Mouse (Mus musculus) CH12.LX (cell line): Measurements from ENCODE around the gene Tmem218. TPM values are rescaled to one million over a fixed set of nuclear protein-coding genes. Genes with fewer than 3 reads are reported as not detected.

Source experiments
- DNase-seq: peaks from one replicate; pipeline ENCODE4 v3.0.0-alpha.2; 2013; ENCODE audit errors: extremely low read depth
- H3K27ac ChIP-seq: 2 replicates; pipeline ENCODE4 v1.5.1; 2012; ENCODE audit warnings: low read depth, mild to moderate bottlenecking, control low read depth, moderate library complexity; ENCODE audit not compliant: insufficient read depth
- H3K27me3 ChIP-seq: replicated peaks from 2 replicates; pipeline ENCODE3; 2012; ENCODE audit warnings: inconsistent platforms
- H3K36me3 ChIP-seq, 2 experiments: replicated peaks in 1 of 2; 2 replicates each; pipeline versions ENCODE3 to v1.6.1; 2012; ENCODE audit warnings: inconsistent platforms in 1 of 2, low read length in 1 of 2, mild to moderate bottlenecking in 1 of 2, mixed read lengths in 1 of 2, moderate library complexity in 1 of 2; ENCODE audit not compliant: control insufficient read depth in 1 of 2, insufficient read depth in 1 of 2
- H3K4me1 ChIP-seq, 2 experiments: 2 replicates each; pipeline ENCODE4 v1.6.1; 2012; ENCODE audit warnings: inconsistent platforms in 1 of 2, moderate library complexity in 1 of 2; ENCODE audit not compliant: insufficient read depth in 2 of 2, control insufficient read depth in 1 of 2
- H3K4me2 ChIP-seq: 2 replicates; pipeline ENCODE4 v1.6.1; 2012; ENCODE audit warnings: low read depth, mild to moderate bottlenecking, control low read depth; ENCODE audit not compliant: poor library complexity, insufficient read depth, severe bottlenecking
- H3K4me3 ChIP-seq, 3 experiments: fragments of 150-350 bp in 1 of 3; sonication (generic) in 1 of 3; replicated peaks in 1 of 3; 2 replicates each; pipeline versions ENCODE3 to v1.5.1; 2011 to 2012; ENCODE audit warnings: low read depth in 2 of 3, low read length in 2 of 3, mild to moderate bottlenecking in 2 of 3, moderate library complexity in 2 of 3, control low read depth in 1 of 3, improper control_type of control experiment in 1 of 3, inconsistent platforms in 1 of 3, mixed read lengths in 1 of 3; ENCODE audit not compliant: poor library complexity in 1 of 3
- H3K79me2 ChIP-seq: replicated peaks from 2 replicates; pipeline ENCODE4 v1.6.1; 2012; ENCODE audit warnings: mild to moderate bottlenecking, moderate library complexity; ENCODE audit not compliant: control insufficient read depth, poor library complexity, insufficient read depth, severe bottlenecking; ENCODE audit errors: extremely low read depth
- H3K9ac ChIP-seq: 2 replicates; pipeline ENCODE4 v1.6.1; 2012; ENCODE audit warnings: low read depth, mild to moderate bottlenecking, control low read depth, moderate library complexity; ENCODE audit not compliant: insufficient read depth
- H3K9me3 ChIP-seq: replicated peaks from 2 replicates; pipeline ENCODE3; 2012; ENCODE audit warnings: low read length, inconsistent platforms, mixed read lengths
- BHLHE40 ChIP-seq: IDR thresholded peaks from 2 replicates; pipeline ENCODE4 v1.6.1; 2011; ENCODE audit warnings: mild to moderate bottlenecking, low read depth, low read length, improper control_type of control experiment
- CHD2 ChIP-seq: IDR thresholded peaks from 2 replicates; pipeline ENCODE4 v1.6.1; 2011; ENCODE audit warnings: low read length, improper control_type of control experiment
- CTCF ChIP-seq, 2 experiments: IDR thresholded peaks in 1 of 2; conservative IDR thresholded peaks in 1 of 2; 2 replicates each; pipeline ENCODE4 v1.5.1; 2011 to 2012; ENCODE audit warnings: low read depth in 2 of 2, low read length in 2 of 2, improper control_type of control experiment in 1 of 2, inconsistent platforms in 1 of 2, mild to moderate bottlenecking in 1 of 2, moderate library complexity in 1 of 2
- E2F4 ChIP-seq: IDR thresholded peaks from 2 replicates; pipeline ENCODE4 v1.6.1; 2011; ENCODE audit warnings: low read depth, low read length, improper control_type of control experiment; ENCODE audit not compliant: insufficient replicate concordance
- ELF1 ChIP-seq: IDR thresholded peaks from 2 replicates; pipeline ENCODE4 v1.6.1; 2014; ENCODE audit warnings: low read depth, mild to moderate bottlenecking, inconsistent platforms, low read length, improper control_type of control experiment
- EP300 ChIP-seq: IDR thresholded peaks from 2 replicates; pipeline ENCODE4 v1.6.1; 2011; ENCODE audit warnings: low read length, improper control_type of control experiment
- ETS1 ChIP-seq: conservative IDR thresholded peaks from 2 replicates; pipeline ENCODE4 v1.6.1; 2012; ENCODE audit warnings: low read depth, mild to moderate bottlenecking, inconsistent platforms, low read length, improper control_type of control experiment, moderate library complexity
- GABPA ChIP-seq: IDR thresholded peaks from 2 replicates; pipeline ENCODE4 v1.6.1; 2012; ENCODE audit warnings: low read depth, low read length, improper control_type of control experiment, inconsistent platforms; ENCODE audit not compliant: insufficient replicate concordance
- HCFC1 ChIP-seq: IDR thresholded peaks from 2 replicates; pipeline ENCODE4 v1.6.1; 2012; ENCODE audit warnings: low read depth, mild to moderate bottlenecking, inconsistent platforms, low read length, improper control_type of control experiment
- IRF4 ChIP-seq: IDR thresholded peaks from 2 replicates; pipeline ENCODE4 v1.6.1; 2014; ENCODE audit warnings: low read depth, mild to moderate bottlenecking, inconsistent platforms, low read length, improper control_type of control experiment
- JUN ChIP-seq: IDR thresholded peaks from 2 replicates; pipeline ENCODE4 v1.6.1; 2011; ENCODE audit warnings: low read depth, mild to moderate bottlenecking, low read length, improper control_type of control experiment, moderate library complexity; ENCODE audit not compliant: insufficient read depth
- JUND ChIP-seq: conservative IDR thresholded peaks from 2 replicates; pipeline ENCODE4 v1.6.1; 2011; ENCODE audit warnings: low read depth, low read length, improper control_type of control experiment
- MAFK ChIP-seq: IDR thresholded peaks from 2 replicates; pipeline ENCODE4 v1.6.1; 2011; ENCODE audit warnings: low read length, improper control_type of control experiment; ENCODE audit not compliant: insufficient replicate concordance
- MAX ChIP-seq: IDR thresholded peaks from 2 replicates; pipeline ENCODE4 v1.6.1; 2011; ENCODE audit warnings: low read length, improper control_type of control experiment
- MAZ ChIP-seq: IDR thresholded peaks from 2 replicates; pipeline ENCODE4 v1.6.1; 2012; ENCODE audit warnings: low read depth, mild to moderate bottlenecking, inconsistent platforms, low read length, improper control_type of control experiment, moderate library complexity
- MEF2A ChIP-seq: IDR thresholded peaks from 2 replicates; pipeline ENCODE4 v1.6.1; 2014; ENCODE audit warnings: low read depth, mild to moderate bottlenecking, inconsistent platforms, low read length, improper control_type of control experiment, borderline replicate concordance
- MXI1 ChIP-seq: IDR thresholded peaks from 2 replicates; pipeline ENCODE4 v1.6.1; 2011; ENCODE audit warnings: mild to moderate bottlenecking, low read depth, low read length, improper control_type of control experiment
- NELFE ChIP-seq: IDR thresholded peaks from 2 replicates; pipeline ENCODE4 v1.6.1; 2011; ENCODE audit warnings: low read depth, low read length, improper control_type of control experiment
- NRF1 ChIP-seq: IDR thresholded peaks from 2 replicates; pipeline ENCODE4 v1.6.1; 2014; ENCODE audit warnings: low read depth, mild to moderate bottlenecking, inconsistent platforms, low read length, improper control_type of control experiment, moderate library complexity
- PAX5 ChIP-seq: IDR thresholded peaks from 2 replicates; pipeline ENCODE4 v1.6.1; 2012; ENCODE audit warnings: low read length, inconsistent platforms, mixed read lengths
- POLR2A ChIP-seq: IDR thresholded peaks from 2 replicates; pipeline ENCODE4 v1.6.1; 2011; ENCODE audit warnings: low read depth, mild to moderate bottlenecking, improper control_type of control experiment, low read length
- POLR2AphosphoS2 ChIP-seq: IDR thresholded peaks from 2 replicates; pipeline ENCODE4 v1.6.1; 2011; ENCODE audit warnings: low read depth, low read length, improper control_type of control experiment
- RCOR1 ChIP-seq: conservative IDR thresholded peaks from 2 replicates; pipeline ENCODE4 v1.6.1; 2012; ENCODE audit warnings: low read depth, mild to moderate bottlenecking, inconsistent platforms, low read length, improper control_type of control experiment
- SIN3A ChIP-seq: IDR thresholded peaks from 2 replicates; pipeline ENCODE4 v1.6.1; 2012; ENCODE audit warnings: low read length, improper control_type of control experiment, inconsistent platforms
- TBP ChIP-seq: conservative IDR thresholded peaks from 2 replicates; pipeline ENCODE4 v1.6.1; 2011; ENCODE audit warnings: low read depth, low read length, improper control_type of control experiment
- TCF12 ChIP-seq: IDR thresholded peaks from 2 replicates; pipeline ENCODE4 v1.6.1; 2014; ENCODE audit warnings: low read depth, mild to moderate bottlenecking, inconsistent platforms, low read length, improper control_type of control experiment
- USF1 ChIP-seq: IDR thresholded peaks from 2 replicates; pipeline ENCODE4 v1.6.1; 2014; ENCODE audit warnings: low read depth, mild to moderate bottlenecking, inconsistent platforms, low read length, improper control_type of control experiment
- USF2 ChIP-seq: conservative IDR thresholded peaks from 2 replicates; pipeline ENCODE4 v1.6.1; 2011; ENCODE audit warnings: low read depth, low read length, improper control_type of control experiment
- ZC3H11A ChIP-seq: IDR thresholded peaks from 2 replicates; pipeline ENCODE4 v1.6.1; 2012; ENCODE audit warnings: low read depth, mild to moderate bottlenecking, inconsistent platforms, low read length, improper control_type of control experiment
- ZMIZ1 ChIP-seq: IDR thresholded peaks from 2 replicates; pipeline ENCODE4 v1.6.1; 2012; ENCODE audit warnings: low read depth, mild to moderate bottlenecking, inconsistent platforms, low read length, improper control_type of control experiment
- ZNF384 ChIP-seq: IDR thresholded peaks from 2 replicates; pipeline ENCODE4 v1.6.1; 2012; ENCODE audit warnings: low read depth, low read length, improper control_type of control experiment, inconsistent platforms
- dilution Hi-C: fragments of 300-500 bp; cut with MboI; formaldehyde crosslinking; loops from 2 replicates; pipeline ENCODE4 v1.14.3; 2020; ENCODE audit warnings: low sequenced_read_pairs; ENCODE audit not compliant: extremely low pct_unique_long_range_greater_than_20kb, extremely low pct_ligation_motif_present
- in situ Hi-C: fragments of 300-500 bp; cut with MboI; formaldehyde crosslinking; loops from 3 replicates; pipeline ENCODE4 v1.14.3; 2019; ENCODE audit warnings: low sequenced_read_pairs, low pct_ligation_motif_present, low pct_unique_long_range_greater_than_20kb, mixed read lengths
- polyA plus RNA-seq: library from polyadenylated mRNA; unstranded; fragments of >175 nt; gene quantifications from 2 replicates; pipeline ENCODE4 v1.2.1, GENCODE M21; 2012; ENCODE audit warnings: low read depth; ENCODE audit not compliant: insufficient read length
- total RNA-seq, 2 experiments: library from RNA; depleted of rRNA; stranded (reverse); fragments of 300-350 nt in 1 of 2; fragments of >200 nt in 1 of 2; gene quantifications; 2 replicates each; pipeline ENCODE4 v1.2.3; 2012 to 2014

Tmem218 gene
- 3.1 and 3.2 TPM in 2 replicates for total RNA-seq (2012; rRNA removed)
- 3.0 and 3.2 TPM in 2 replicates for total RNA-seq (2014; rRNA removed)
- 2.6 and 2.7 TPM in 2 replicates for polyA plus RNA-seq

- Histone ChIP-seq H3K27ac (no peak within 1 kb of the TSS), H3K27me3 (no peaks in the 10 kb centered on the region), H3K79me2 (no peaks in the 10 kb centered on the region), H3K36me3 (no peaks in the 10 kb centered on the region), H3K4me2 (peak within 1 kb of the TSS; percentile 65), H3K4me1 (peaks cover 1 to 17% of the 10 kb centered on the region in 2 experiments; a peak in 3 of 4 replicates), H3K9ac (peak within 1 kb of the TSS; percentile 72), H3K9me3 (no peaks in the 10 kb centered on the region), H3K4me3 (peak within 1 kb of the TSS; percentile 69 to 75 (median 69))
- in situ Hi-C loops = no loop called here
- TF ChIP-seq MAX (no peak; the same call in 1 of the 2 replicates), ZMIZ1 (0 out of 2 replicates have a peak, but pooled peaks have one; percentile 54), POLR2AphosphoS2 (no peak), PAX5 (no peak), ETS1 (no peak), USF2 (no peak), USF1 (no peak), TBP (peak; percentile 90), SIN3A (peak; percentile 52; the same call in 1 of the 2 replicates), E2F4 (no peak), BHLHE40 (no peak), EP300 (no peak), MEF2A (no peak), RCOR1 (no peak), JUN (no peak), HCFC1 (peak; percentile 59), GABPA (peak; percentile 73), POLR2A (peak; percentile 67; the same call in 1 of the 2 replicates), TCF12 (no peak; the same call in 1 of the 2 replicates), CTCF (conservative IDR thresholded peaks at IDR 0.05 in 1 of 2, IDR thresholded peaks at IDR 0.05 in 1 of 2; ENCODE audit: low read depth in 2 of 2, low read length in 2 of 2) (no peak), MAZ (no peak), NELFE (peak; percentile 37), CHD2 (peak; percentile 95), ZNF384 (no peak), IRF4 (no peak), NRF1 (0 out of 2 replicates have a peak, but pooled peaks have one; percentile 11), JUND (no peak), ZC3H11A (no peak), ELF1 (peak; percentile 53; the same call in 1 of the 2 replicates), MXI1 (peak; percentile 84; the same call in 1 of the 2 replicates), MAFK (no peak)
- DNase-seq = peak; percentile 98
- dilution Hi-C loops = no loop called here
These were observed at the start of gene Tmem218 for GRCm38 (mm10) chr9:37207929-37208411. Tmem218 (plus strand) TSS chr9:37208223.
